Mouse (Mus musculus): Measurements from ENCODE around the gene Ralgps1.

Gene Ralgps1

DNA sequence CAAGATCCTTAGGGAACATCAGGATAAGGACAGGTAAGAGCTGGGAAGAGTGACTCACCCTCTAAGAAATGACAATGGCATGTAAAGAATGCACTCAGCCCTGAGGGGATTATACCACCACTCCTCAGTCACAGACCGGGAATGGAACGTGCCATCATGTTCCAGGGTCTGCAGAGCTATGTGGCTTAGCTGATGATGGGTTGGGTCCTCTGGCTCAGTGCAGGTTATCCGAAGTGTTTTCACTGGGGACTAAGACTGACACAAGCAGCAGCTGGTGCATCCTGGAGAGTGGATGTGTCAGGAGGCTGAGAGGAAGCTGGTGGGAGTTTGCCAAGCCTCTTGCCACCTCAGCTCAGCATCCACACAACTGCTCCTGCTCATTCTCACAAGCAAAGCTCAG lies 50.7 kb downstream of the Ralgps1 start:
- no peak for DNase-seq

DNA sequence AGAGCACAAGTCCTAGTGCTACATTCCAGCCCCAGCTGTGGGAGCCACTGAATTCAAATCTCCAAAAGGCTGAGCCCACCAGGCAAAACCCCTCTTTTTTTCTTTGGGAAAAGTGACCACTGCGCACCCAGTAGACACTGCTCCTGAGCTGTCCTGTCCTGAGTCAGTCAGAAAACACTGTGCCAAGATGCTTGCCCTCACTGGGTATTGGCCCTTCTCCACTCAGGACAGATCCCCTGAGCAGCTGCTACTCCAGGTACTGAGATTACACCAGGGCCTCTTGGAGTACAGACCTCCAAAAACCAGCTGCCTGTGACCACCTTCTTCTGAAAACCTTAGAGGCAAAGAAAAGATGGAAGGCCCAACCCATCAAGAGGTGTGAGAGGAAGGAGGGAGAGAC lies 51.4 kb downstream of the Ralgps1 start:
- peak; percentile 52 for DNase-seq

DNA sequence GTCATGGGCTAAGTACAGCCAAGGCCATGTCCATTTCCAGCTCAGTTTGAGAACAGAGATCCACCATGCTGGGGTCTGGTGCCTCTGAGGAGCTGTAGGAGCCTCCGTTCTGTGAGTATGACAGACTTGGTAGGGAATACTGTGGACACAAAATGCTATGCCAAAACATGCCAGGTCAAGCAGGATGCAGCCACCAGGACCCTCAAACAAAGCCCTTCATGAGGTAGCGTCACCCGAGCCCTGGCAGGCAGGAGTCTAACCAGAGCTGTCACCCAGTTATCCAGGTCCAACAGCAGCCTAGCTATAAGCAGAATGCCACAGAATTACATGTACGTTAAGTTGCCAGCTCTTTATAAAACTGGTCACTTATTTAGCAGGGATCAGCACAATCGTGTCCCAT lies 51.8 kb downstream of the Ralgps1 start:
- no peak for DNase-seq

DNA sequence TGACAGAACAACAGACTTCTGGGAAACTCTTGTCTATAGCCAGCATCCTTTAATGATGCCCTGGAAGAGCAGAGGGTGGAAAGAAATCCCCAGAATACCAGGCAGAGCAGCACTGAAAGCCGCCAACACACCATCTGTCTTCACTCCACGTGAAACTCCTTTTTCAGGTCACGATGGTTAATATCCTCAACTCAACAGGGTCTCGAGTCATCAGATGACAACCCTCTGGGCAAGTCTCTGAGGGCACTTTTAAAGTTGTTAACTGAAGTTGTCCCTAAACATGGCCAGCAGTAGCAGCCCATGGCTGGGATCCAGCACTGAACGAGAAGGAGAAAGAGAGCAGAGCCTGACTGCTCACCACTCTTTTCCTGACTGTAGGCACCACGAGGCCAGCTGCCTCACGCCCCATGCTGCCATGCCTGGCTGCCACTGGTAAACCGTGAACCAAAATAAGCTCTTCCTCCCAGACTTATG lies 52.8 kb downstream of the Ralgps1 start:
- peak; percentile 86 for DNase-seq

DNA sequence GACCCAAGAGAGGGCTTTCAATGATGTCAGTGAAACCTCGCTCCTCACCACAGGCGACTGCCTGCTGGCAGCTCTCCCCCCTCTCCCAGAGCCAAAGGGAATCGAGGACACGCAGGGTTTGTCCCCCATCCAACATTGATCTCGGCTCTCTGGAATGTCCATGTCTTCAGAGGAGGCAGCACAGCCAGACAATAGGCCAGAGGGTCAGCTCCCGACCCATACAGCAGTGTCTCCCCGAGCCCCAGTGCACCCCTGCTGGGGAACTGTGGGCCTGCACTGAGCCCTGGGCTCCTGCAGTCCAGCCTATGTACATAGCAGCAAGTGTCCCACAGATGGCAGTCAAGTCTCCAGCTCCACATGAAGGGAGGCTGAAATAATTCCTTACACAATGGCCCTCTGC lies 54.8 kb downstream of the Ralgps1 start:
- peak; percentile 81 for DNase-seq

DNA sequence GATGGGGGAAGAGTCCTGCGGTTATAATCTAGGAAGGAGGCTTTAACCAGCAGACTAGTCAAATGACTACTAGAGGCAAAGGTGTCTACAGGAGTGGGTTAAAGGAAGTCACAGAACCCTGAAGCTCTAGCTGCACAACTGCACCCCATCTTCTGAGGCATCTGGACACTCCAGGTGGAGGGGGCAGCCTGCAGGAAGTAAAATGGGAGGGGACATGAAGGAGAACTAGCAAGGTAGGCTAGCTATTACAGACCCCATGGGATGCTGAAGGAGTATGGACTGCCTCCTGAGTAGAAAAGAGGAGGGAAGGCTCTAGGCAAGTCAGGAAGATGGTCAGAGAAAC lies 55.3 kb downstream of the Ralgps1 start:
- DNase-seq: no peak

DNA sequence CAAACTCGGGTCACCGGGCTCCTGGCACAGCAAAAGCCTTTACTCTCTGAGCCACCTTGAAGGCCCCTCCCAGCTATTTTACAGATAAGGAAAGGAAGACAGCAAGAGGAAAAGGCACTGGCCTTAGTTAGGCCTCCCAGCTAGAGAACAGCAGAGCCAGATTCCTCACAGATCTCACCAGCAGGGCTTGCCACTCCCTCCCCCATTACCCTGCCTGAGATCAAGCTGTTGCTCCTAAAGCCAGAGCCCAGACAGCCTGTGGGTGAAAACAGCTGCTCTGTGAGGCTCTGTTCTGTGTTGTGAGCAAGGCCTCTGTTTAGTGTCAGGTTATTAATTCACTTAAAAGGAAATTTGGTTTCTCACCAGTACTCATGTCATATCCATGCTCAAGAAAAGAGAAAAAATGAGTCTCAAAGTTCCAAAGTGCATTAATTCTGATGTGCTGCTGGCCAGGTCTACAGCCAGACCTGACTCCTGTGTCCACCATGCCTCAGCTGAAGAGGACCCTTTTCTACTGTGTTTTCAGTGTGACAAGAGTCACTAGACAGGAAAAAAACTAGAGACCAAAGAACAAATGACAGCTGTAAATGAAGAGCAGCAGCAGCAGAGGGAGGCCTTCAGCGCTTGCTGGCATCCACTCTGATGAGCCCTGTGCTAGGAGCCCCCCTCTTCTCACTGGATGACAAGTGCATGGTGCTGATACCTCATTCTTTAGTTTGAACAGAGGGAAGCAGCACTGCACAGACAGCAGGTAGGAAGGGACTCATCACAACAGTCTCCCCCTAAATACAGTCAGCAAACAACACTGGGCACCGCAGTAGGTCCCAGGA lies 55.8 kb downstream of the Ralgps1 start:
- no peak for DNase-seq

DNA sequence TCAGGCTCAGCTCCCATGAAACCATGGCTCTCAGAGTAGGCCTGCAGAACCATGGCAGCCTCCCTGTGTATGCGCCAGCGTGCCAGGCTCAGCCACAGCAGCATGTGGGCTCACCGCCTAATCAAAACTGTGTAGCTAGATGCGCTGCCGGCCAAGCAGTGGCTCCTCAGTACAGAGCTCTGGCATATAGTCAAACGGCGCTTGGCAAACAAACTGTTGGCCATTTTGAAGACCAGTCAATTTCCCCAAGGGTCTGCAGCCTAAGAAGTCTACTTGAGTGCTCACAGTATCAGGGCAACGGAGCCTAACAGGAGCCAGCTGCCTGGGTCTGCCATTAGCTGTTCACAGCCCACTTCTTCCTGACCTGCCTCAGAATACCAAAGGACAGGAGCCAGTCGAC lies 61.9 kb downstream of the Ralgps1 start:
- peak; percentile 81 for DNase-seq

DNA sequence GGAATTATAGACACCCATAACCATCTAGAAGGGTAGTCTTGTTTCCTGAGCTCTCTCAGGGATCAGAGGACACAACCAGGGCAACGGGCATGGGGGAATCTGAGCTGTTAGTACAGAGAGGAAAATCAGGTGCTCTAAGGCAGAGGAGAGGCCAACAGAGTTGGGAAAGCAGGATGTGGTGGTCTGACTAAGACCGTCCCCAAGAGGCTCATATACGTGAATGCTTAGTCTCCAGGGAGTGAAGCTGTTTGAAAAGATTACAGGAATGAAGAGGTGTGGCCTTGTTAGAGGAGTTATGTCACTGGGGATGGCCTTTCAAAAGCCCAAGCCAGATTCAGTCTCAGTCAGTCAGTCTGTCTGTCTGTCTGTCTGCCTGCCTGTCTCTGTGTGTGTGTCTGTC lies 64.7 kb downstream of the Ralgps1 start:
- DNase-seq: no peak

DNA sequence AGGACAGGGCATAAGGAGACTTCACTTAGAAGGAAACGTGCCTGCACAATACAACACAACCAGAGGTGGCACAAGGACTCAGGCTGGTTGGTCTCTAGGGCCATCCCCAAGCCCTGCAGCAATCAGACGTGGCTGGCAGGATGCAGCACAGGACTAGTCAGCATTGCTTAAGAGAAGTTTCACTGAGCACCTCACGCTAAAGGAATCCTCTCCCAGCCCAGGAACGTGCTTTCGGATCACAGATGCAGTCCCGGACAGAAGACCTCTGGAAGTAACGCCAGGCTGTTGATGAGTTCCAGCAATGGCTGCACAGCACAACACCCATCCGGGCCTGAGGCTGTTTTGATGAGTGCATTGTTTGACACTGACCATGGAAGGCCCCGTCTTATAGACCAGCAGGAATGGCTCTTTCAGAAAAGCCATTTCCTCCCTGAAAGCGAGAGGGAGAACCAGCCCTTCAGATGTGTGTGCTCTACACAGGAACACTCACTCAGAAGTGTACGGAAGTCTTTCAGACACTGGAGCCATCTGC lies 67.8 kb downstream of the Ralgps1 start:
- no peak for DNase-seq

DNA sequence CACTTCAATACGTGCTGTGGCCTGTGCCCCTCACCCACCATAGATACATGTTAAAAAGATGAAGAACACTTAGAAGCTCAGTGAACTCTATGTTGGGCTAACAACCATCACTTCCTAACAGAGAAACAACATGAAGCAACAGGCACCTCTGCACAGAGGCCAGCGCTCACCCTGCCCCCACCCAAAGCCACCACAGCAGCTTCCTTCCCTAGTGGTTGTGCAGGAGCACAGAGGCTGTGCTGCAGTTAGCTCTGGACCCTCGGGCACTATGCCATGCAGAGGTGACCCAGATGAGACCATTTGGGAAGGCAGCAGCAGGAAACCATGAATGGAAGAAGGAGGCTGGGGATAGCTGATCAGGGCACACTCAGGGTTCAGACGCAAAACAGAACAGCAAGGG lies 68.5 kb downstream of the Ralgps1 start:
- DNase-seq: no peak

DNA sequence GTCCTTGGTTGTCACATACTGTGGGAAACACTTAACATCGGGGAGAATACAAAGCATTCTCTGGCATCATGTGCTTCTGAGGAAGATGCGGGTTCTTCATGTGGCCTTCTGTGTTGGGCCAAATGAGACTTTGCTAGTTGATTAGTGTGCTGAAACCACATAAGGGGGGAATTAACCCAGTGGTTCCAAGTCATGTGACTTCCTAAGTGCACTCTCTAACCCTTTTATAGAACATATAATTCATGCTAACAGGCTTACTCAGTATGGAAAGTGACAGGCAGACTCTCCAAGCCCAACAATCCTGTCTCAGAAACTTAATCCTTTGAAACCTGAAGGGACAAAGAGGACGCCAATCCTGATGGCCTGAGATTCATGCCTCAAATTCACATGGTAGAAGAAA lies 68.9 kb downstream of the Ralgps1 start:
- no peak for DNase-seq

DNA sequence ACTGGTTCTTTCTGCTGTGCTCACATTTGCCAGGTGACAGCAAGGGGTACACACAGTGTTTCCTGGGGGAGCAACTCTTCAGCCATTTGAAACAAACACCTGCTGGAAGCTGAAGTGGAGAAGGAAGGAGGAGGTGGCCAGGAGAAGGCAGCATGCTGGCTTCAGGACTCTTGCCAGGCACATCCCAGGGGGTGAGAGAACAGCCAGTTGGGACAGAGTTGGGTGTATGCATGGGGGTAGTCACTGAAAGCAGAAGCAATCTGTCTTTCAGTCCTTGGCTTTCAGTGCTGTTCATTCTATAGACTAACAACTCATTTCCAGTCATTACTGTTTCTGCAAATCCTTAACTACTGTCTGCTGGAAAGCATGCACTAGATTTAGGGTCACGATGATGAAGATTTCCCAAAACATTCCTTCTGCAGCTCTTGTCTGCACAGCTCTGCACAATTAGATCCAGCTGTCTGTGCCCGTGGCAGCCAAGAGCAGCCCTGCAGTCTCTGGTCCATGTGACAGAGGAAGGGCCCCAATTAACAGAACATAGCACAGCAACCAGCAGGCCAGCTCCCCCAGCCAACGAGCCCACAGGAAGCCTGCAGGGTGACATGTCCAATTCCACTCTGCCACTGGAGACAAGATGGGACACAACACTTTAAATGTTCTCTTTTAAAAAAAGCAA lies 70.8 kb downstream of the Ralgps1 start:
- DNase-seq: no peak

DNA sequence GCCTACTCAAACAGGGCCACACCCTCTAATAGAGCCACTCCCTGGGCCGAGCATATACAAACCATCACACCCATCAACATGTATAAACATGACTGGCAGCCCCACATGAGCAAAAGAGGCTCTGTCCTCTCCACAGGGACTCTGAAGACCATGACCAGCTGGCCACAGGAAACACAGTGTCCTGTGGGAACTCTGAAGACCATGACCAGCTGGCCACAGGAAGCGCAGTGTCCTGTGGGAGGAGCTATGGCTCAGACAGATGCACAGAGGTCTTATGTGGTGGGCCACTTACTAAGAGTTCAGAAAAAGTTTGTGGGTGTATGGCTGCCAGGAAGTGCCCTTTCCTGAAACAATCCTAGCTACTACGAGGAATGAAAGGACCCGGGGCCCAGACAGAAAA lies 72.4 kb downstream of the Ralgps1 start:
- DNase-seq: no peak

DNA sequence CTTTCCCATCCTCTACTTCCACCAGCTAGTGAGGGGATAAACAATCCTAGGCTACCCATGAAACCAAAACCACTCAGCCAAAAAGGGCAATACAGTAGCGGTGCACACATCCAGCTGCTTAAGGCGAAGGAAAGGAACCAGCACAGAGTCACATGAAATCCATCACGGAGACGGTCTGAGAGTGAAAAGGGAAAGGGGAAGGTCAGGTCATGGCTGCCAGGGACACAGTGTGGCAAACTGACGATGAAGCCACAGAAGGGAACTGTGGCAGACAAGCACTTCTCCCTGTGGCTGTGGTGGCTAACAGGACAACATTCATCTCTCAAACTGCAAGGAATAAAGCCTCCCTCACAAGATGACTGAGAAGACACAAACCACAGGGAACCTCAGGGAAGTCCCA lies 76.2 kb downstream of the Ralgps1 start:
- no peak for DNase-seq

DNA sequence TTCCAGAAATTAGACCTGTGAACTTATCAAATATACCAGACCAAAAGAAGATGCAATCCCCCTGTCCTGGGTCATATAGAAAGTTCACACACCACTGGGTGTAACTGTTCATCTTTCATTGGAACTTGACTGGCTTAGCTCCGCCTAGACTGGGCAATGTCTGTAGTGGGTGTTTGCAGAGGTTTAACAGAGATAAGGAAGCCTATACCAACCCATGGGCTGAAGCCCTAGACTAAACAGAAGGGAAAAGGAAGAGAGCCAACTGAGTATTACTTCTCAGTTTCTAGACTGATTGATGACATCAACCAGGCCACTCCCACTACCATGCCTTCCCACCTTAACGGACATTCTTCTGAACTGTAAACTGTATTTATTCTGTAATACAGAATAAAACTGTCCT lies 79.2 kb downstream of the Ralgps1 start:
- no peak for DNase-seq

DNA sequence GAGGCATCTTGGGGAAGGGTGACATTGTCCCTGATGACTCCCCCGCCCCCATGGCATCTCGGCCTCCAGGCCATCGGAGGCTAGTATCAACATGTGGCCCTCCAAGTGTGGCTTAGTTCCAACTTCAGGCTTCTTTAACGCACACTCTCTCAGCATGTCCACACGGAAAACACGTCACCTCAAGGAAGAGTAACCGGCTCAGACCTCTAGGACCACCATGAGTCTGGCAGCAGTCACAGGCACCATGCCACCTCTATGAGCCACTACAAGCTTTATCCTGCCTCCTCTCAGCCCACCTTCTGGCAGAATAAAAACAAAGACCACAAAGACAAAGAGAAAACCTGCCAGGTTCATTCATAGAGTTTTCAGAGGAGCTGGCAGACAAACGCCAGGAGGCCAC lies 80.8 kb downstream of the Ralgps1 start:
- DNase-seq: no peak

DNA sequence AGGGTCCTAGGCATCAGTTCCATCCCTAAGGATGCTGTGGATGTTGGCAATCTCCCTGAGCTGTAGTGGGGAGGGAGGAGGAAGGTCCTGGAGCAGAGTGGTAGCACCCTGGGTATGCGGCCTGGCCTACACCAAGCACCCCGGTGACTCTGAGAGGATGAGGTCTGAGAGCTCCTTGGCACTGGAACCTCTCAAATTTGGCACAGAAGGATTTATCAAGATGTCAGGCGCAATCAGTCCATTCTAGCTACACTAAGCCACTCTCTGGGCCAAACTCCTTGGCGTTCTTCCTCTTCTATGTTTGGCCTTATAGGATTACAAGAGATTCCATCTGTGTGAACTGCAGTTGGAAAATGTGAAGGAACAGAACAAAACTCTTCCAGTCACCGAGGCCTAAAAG lies 82.4 kb downstream of the Ralgps1 start:
- peak; percentile 88 for DNase-seq

DNA sequence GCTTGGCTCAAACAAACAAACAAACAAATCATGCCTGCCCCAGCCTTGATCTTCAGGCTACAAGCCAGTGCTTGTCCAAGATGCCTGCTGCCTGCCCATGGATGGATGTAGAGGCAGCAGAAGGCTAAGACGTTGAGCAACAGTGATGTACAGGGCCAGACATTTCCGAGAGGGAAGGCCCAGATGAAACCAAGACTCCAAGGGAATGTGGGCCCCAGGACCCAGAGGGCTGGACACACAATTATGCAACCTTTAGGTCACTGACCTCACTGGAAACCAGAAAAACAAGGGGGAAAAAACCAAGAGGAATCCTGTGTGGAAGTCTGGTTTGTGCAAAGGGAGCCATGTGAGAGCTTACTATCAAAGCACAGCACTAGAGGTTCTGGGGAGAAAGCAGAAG lies 87.6 kb downstream of the Ralgps1 start:
- DNase-seq: no peak

DNA sequence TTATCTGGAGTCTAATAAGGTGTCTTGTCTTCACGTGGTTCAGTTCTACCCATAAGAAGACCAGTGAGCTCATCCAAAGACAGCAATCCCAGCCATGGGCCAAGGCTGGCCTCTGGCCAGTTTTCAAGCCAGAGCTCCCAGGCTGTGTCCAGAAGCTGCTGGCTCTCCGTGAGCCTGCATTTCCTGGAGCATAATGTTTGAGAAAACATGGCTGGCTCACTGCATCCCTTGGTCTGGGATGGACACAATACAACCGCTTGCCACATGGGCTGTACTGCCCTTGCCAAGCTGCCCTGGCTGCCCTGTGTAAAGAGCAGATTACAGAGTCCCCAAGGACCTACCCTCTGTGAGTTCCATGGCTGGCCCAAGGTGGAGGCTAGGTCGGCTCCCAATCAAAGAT lies 88.4 kb downstream of the Ralgps1 start:
- peak; percentile 87 for DNase-seq

DNA sequence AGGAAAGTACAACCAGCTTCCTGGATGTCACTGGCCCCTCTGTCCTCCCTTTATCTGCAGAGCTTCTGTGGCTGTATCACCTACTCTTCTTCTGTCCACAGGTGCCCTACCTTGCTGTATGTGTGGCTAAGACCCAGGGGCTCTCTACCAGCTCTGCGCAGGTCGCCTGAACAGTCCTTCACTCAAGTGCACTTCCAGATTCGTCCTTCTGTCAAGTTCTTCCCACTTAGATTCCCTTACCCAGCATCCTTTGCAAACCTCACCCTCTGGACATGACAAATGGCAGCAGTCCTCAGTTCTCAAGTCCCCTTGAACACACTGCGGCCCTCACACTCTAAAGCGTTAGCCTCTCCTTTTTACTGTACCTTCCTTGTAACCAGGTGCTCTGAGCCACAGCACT lies 89.5 kb downstream of the Ralgps1 start:
- DNase-seq: no peak

DNA sequence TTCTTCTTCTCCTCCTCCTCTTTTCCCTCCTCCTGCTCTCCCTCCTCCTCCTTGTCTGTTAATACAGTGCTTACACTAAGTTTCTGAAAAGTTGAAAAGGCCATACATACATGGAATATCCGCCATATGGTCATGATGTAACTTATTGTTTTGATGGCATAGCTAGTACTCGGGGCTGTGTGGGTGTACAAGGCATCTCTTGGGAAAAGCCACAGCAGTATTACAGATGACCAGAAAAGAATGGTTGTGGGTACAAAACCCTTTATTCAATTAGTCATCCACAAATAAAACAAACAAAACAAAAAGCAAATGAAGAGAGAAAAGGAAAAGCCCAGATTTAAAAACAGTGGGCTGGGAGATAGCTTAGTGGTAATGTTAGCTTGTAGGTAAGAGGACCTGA lies 90.8 kb downstream of the Ralgps1 start:
- no peak for DNase-seq

DNA sequence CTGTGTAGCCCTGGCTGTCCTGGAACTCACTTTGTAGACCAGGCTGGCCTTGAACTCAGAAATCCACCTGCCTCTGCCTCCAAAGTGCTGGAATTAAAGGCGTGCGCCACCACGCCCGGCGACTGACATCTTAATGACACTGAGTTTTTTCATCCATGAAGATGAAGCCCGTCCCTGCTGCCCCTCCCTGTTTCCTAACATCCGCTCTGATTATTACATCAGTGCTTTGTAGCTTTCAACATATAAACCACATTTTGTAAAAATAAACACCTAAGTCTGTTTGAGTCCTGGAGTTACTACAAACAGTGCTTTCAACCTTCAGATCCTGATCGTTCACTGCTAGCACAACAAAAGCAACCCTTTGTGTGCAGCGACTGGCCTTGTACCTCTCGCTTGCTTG lies 91.5 kb downstream of the Ralgps1 start:
- DNase-seq: no peak

DNA sequence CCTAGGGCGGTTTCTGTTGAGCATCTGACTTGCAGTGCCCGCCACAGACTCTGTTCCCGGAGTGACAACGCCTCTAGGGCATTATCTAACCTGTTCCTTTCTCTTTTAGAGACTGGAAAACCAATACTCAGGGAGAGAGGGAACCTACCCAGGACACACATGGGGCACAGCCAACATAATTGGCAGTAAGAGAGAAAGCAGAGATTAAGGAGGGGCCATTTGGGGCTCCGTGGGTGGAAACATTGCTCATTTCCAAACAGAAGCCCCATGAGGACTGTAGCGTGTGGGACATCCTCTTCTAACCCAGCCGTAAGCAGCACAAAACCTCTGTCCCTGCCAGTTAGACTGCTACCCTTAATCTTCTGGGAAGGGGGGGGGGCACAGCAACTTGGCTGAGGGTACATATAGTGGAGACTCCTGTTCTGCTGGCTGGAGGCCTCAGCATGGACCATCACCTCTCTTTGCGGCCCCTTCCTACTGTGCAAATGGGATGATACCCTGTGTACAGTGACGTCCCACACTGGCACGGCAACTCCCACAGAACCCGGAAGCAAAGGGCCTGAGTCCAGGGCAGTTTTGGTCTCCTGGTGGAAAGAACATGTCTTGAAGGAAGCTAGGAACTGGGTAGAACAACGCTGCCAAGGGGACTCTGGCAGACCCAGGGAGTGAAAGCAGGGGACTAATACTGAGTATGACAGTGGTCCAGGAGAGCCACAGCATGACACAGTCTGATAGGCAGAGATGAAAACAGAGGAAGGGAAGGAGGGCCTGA lies 96.4 kb downstream of the Ralgps1 start:
- DNase-seq: peak; percentile 54

Data from cerebellum, adult 9-10 months (tissue).